Mouse (Mus musculus) midbrain, embryonic 11.5 days (tissue): ENCODE data around the gene Elovl6. TPM values are rescaled to one million over a fixed set of nuclear protein-coding genes. Genes with fewer than 3 reads are reported as not detected.

ENCODE experiments used
- ATAC-seq: fragments of 200-750 bp; cut with Nextera tagmentation; 2 replicates; pipeline ENCODE4 v1.8.0; 2017; ENCODE audit warnings: moderate TSS enrichment, moderate library complexity; ENCODE audit not compliant: low FRiP score
- DNase-seq: peaks from one replicate; pipeline ENCODE4 v3.0.0; 2015; ENCODE audit warnings: low spot score; ENCODE audit errors: missing footprints
- H3K27ac ChIP-seq: fragments of 300-500 bp; sonication (generic); 2 replicates; pipeline ENCODE4 v1.5.1; 2014; ENCODE audit warnings: low read depth, low read length
- H3K27me3 ChIP-seq: fragments of 300-500 bp; sonication (generic); 2 replicates; pipeline ENCODE4 v1.6.1; 2014; ENCODE audit warnings: mild to moderate bottlenecking, low read length, moderate library complexity, mixed read lengths; ENCODE audit not compliant: control insufficient read depth, insufficient read depth
- H3K36me3 ChIP-seq: fragments of 300-500 bp; sonication (generic); 2 replicates; pipeline ENCODE4 v1.6.1; 2014; ENCODE audit warnings: mild to moderate bottlenecking, low read length, moderate library complexity, mixed read lengths; ENCODE audit not compliant: control insufficient read depth, insufficient read depth
- H3K4me1 ChIP-seq: fragments of 300-500 bp; sonication (generic); 2 replicates; pipeline ENCODE4 v1.6.1; 2014; ENCODE audit warnings: low read length; ENCODE audit not compliant: control insufficient read depth, insufficient read depth
- H3K4me2 ChIP-seq: fragments of 300-500 bp; sonication (generic); 2 replicates; pipeline ENCODE4 v1.6.1; 2014; ENCODE audit warnings: mild to moderate bottlenecking, moderate library complexity
- H3K4me3 ChIP-seq: fragments of 300-500 bp; sonication (generic); 2 replicates; pipeline ENCODE4 v1.5.1; 2014; ENCODE audit warnings: low read depth, low read length
- H3K9ac ChIP-seq: fragments of 300-500 bp; sonication (generic); 2 replicates; pipeline ENCODE4 v1.6.1; 2014; ENCODE audit warnings: low read length
- H3K9me3 ChIP-seq: fragments of 300-500 bp; sonication (generic); 2 replicates; pipeline ENCODE4 v1.6.1; 2016; ENCODE audit warnings: low read length; ENCODE audit not compliant: control insufficient read depth
- WGBS: fragments of 180-500 bp; shearing (Covaris S2); extraction: QIAGEN DNeasy Blood & Tissue Kit; methylation state at CpG from one replicate; pipeline ENCODE4 v1.1.7; 2014; 5-methylcytosine and 5-hydroxymethylcytosine counted together
- polyA plus RNA-seq: library from polyadenylated mRNA; unstranded; fragments of >200 nt; fragmentation: Nextera tagmentation; extraction: Ambion mirVana; gene quantifications from 2 replicates; pipeline ENCODE4 v1.2.1, GENCODE M21; 2014

The Elovl6 gene
- polyA plus RNA-seq, 1 experiment from 2014 or later, result 40.9 TPM

GRCm38 (mm10) chr3:129613756-129614155 lies 81.6 kb downstream of the Elovl6 start:
- Histone ChIP-seq H3K4me1 (no peaks in the 10 kb centered on the region), H3K27ac (no peak overlapping the region), H3K27me3 (no peaks in the 10 kb centered on the region), H3K36me3 (no peaks in the 10 kb centered on the region), H3K9ac (no peak overlapping the region), H3K4me3 (no peak overlapping the region), H3K9me3 (no peaks in the 10 kb centered on the region), H3K4me2 (no peak overlapping the region)
- ATAC-seq (no peak), DNase-seq (no peak)
- 89% methylated on average over 7 of the region's 7 CpGs for WGBS

- no peak overlapping the region for H3K4me2 ChIP-seq
- no peak overlapping the region for H3K27ac ChIP-seq
- ATAC-seq (no peak), DNase-seq (no peak)
- no peaks in the 10 kb centered on the region for H3K9me3 ChIP-seq
- no peak overlapping the region for H3K9ac ChIP-seq
- WGBS, result 89% methylated on average over 2 of the region's 2 CpGs
- H3K36me3 ChIP-seq, result no peaks in the 10 kb centered on the region
- H3K4me1 ChIP-seq, result no peaks in the 10 kb centered on the region
- no peak overlapping the region for H3K4me3 ChIP-seq
- no peaks in the 10 kb centered on the region for H3K27me3 ChIP-seq
Observed at GRCm38 (mm10) chr3:129614216-129614615, 82.1 kb downstream of the Elovl6 start.

- Histone ChIP-seq H3K9ac (no peak overlapping the region), H3K36me3 (no peaks in the 10 kb centered on the region), H3K4me1 (no peaks in the 10 kb centered on the region), H3K4me2 (no peak overlapping the region), H3K4me3 (no peak overlapping the region), H3K27me3 (no peaks in the 10 kb centered on the region), H3K27ac (no peak overlapping the region), H3K9me3 (no peaks in the 10 kb centered on the region)
- WGBS, result 89% methylated on average over 11 of the region's 11 CpGs
- ATAC-seq (no peak), DNase-seq (no peak)
Observed at GRCm38 (mm10) chr3:129617450-129617849, 85.3 kb downstream of the Elovl6 start.

DNA sequence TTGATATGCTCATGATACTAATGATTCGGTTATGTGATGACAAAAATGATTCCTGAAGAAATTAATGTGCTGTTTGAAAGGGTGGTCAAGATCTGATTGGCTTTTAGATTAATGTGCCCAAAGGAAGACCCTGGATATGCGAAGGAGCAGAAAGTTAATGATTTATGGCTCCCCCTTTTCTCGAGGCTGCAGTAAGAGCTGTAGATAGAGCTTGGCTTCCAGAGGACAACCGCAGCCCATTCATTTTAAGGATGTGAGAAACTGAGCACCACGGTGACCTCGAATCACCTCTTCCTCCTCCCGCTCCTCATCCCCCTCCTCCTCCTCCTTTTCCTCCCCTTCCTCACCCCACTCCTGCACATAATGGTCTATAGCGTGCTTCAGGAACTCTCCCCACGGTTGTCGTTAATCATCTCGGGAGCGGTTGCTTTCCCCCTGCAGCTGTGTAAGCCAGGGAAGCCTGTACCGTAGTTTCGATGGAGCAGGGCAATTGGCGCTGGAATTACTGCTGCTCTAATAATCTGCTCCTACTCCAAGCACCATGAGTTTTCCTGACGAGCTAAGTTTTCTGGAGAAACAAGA lies 87.1 kb downstream of the Elovl6 start:
- DNase-seq (no peak), ATAC-seq (no peak)
- Histone ChIP-seq H3K4me2 (no peak overlapping the region), H3K27ac (no peak overlapping the region), H3K27me3 (no peaks in the 10 kb centered on the region), H3K4me3 (no peak overlapping the region), H3K4me1 (no peaks in the 10 kb centered on the region), H3K9ac (no peak overlapping the region), H3K9me3 (no peaks in the 10 kb centered on the region), H3K36me3 (no peaks in the 10 kb centered on the region)
- WGBS, result 94% methylated on average over 16 of the region's 16 CpGs

- Histone ChIP-seq H3K4me2 (no peak overlapping the region), H3K4me3 (no peak overlapping the region), H3K9ac (no peak overlapping the region), H3K9me3 (no peaks in the 10 kb centered on the region), H3K4me1 (no peaks in the 10 kb centered on the region), H3K27me3 (no peaks in the 10 kb centered on the region), H3K36me3 (no peaks in the 10 kb centered on the region), H3K27ac (no peak overlapping the region)
- 95% methylated on average over 3 of the region's 3 CpGs for WGBS
- DNase-seq (no peak), ATAC-seq (no peak)
Observed at GRCm38 (mm10) chr3:129620802-129621201, 88.6 kb downstream of the Elovl6 start.

DNA sequence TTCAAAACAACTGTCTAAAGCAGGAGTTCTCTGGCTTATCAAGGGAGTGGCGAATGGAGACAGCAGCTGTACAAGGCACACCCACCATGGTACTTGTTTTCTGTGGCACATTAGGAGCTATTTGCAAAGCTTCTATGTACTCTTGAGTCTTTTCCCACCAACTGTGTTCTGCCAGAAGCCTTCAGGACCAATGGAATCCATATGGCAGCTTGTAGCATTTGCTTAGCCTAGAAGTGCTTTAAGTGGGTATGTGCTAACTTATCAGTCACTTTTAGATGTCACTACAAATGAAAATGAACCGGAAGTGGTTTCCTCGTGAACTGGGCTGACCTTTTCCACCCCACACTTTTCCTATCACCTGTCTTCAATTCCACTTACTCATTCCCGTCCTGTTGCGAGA lies 89.1 kb downstream of the Elovl6 start:
- H3K27me3 ChIP-seq, result no peaks in the 10 kb centered on the region
- DNase-seq, result no peak
- no peak for ATAC-seq
- no peak overlapping the region for H3K27ac ChIP-seq
- 80% methylated on average over 5 of the region's 5 CpGs for WGBS
- H3K4me3 ChIP-seq, result no peak overlapping the region
- no peak overlapping the region for H3K4me2 ChIP-seq
- no peaks in the 10 kb centered on the region for H3K4me1 ChIP-seq
- no peak overlapping the region for H3K9ac ChIP-seq
- H3K36me3 ChIP-seq, result no peaks in the 10 kb centered on the region
- H3K9me3 ChIP-seq, result no peaks in the 10 kb centered on the region

DNA sequence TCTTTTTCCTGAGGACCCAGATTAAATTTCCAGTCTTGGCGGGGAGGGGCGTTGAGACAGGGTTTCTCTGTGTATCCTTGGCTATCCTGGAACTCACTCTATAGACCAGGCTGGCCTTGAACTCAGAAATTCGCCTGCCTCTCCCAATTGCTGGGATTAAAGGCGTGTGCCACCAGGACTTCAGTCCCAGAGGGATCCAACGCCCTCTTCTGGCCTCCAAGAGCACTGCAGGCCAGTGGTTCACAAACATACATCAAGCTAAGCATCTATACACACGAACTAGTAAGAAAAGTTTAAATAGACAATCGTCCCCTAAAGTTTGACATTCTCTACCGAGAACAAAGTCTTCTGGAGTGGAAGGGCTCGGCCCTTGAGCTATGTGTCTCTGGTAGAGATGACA lies 90.0 kb downstream of the Elovl6 start:
- no peaks in the 10 kb centered on the region for H3K36me3 ChIP-seq
- H3K4me3 ChIP-seq, result no peak overlapping the region
- whole genome bisulfite sequencing, result 79% methylated on average over 9 of the region's 9 CpGs
- H3K9me3 ChIP-seq, result no peaks in the 10 kb centered on the region
- DNase-seq, result no peak
- H3K4me1 ChIP-seq, result no peaks in the 10 kb centered on the region
- H3K27me3 ChIP-seq, result no peaks in the 10 kb centered on the region
- H3K27ac ChIP-seq, result no peak overlapping the region
- H3K4me2 ChIP-seq, result no peak overlapping the region
- no peak overlapping the region for H3K9ac ChIP-seq
- no peak for ATAC-seq

- 97% methylated on average over 5 of the region's 5 CpGs for WGBS
- Histone ChIP-seq H3K27ac (no peak overlapping the region), H3K27me3 (no peaks in the 10 kb centered on the region), H3K4me2 (no peak overlapping the region), H3K9me3 (no peaks in the 10 kb centered on the region), H3K4me3 (no peak overlapping the region), H3K36me3 (no peaks in the 10 kb centered on the region), H3K4me1 (no peaks in the 10 kb centered on the region), H3K9ac (no peak overlapping the region)
- ATAC-seq, result no peak
- DNase-seq, result no peak
Observed at GRCm38 (mm10) chr3:129622705-129623104, 90.5 kb downstream of the Elovl6 start.

GRCm38 (mm10) chr3:129624193-129624805 lies 92.1 kb downstream of the Elovl6 start:
- ATAC-seq, result no peak
- 98% methylated on average over 10 of the region's 10 CpGs for WGBS
- no peaks in the 10 kb centered on the region for H3K36me3 ChIP-seq

More at GRCm38 (mm10) chr3:129624193-129624805, 92.1 kb downstream of the Elovl6 start:
- Histone ChIP-seq H3K27ac (no peak overlapping the region), H3K9me3 (no peaks in the 10 kb centered on the region), H3K4me2 (no peak overlapping the region), H3K27me3 (no peaks in the 10 kb centered on the region), H3K4me3 (no peak overlapping the region), H3K4me1 (no peaks in the 10 kb centered on the region), H3K9ac (no peak overlapping the region)
- DNase-seq, result no peak
